Mouse (Mus musculus): ENCODE measurements around the gene Mtpn. TPM values are rescaled to one million over a fixed set of nuclear protein-coding genes. Genes with fewer than 3 reads are reported as not detected.

Mtpn gene
- total RNA-seq (2017) = 188 to 223 TPM (median 212 TPM) in 3 replicates

- peak; percentile 95 for ATAC-seq (replicated peaks; ENCODE audit: insufficient number of reproducible peaks, low FRiP score, low TSS enrichment, poor library complexity, severe bottlenecking)
Observed at GRCm38 (mm10) chr6:35539304-35540009, at the start of gene Mtpn. TSS of gene Mtpn (minus strand) at chr6:35539888.

DNA sequence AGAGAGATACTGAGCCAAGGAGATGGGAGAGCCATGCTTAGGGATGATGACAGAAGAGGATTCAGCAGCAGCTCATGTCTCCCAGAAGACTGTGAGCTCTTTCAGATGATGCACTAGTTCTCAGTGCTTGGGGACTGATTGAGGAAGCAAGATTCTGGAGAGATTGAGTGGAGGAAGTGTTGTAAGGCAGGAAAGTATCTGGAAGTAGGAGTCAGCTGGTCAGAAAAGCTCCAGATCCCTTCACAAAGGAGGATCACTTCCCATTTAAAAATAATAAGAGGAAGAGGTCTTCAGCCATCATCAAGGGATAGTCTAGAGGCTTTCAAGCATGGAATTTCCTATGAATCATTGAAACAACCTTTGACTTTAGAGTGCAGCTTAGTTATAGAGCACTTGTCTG is 29.0 kb upstream of the Mtpn start:
- ATAC-seq (replicated peaks; ENCODE audit: insufficient number of reproducible peaks, low FRiP score, low TSS enrichment, poor library complexity, severe bottlenecking) = no peak

GRCm38 (mm10) chr6:35567755-35568154 is 28.1 kb upstream of the Mtpn start:
- no peak for ATAC-seq (replicated peaks; ENCODE audit: insufficient number of reproducible peaks, low FRiP score, low TSS enrichment, poor library complexity, severe bottlenecking)

DNA sequence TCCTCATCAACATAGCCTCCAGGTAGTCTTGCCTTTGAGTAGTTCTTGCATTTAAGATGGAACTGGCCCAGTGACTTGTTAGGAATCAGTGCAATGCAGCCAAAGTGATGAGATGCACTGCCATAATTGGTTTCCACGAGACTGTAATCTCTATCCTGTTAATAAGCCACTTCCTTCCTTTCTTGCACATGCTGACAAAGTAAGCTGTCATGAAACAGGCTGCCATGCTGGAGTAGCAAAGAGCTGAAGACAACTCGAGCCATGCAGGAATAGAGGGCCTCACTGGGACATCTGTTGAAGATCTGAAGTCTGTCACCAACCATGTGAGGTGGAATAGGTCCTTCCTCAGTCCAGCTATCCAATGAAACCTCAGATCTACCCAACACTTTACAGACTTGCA is 20.3 kb upstream of the Mtpn start:
- ATAC-seq (replicated peaks; ENCODE audit: insufficient number of reproducible peaks, low FRiP score, low TSS enrichment, poor library complexity, severe bottlenecking) = no peak

- peak; percentile 53 for ATAC-seq (replicated peaks; ENCODE audit: insufficient number of reproducible peaks, low FRiP score, low TSS enrichment, poor library complexity, severe bottlenecking)
Observed at GRCm38 (mm10) chr6:35544352-35544751, 4.7 kb upstream of the Mtpn start.

DNA sequence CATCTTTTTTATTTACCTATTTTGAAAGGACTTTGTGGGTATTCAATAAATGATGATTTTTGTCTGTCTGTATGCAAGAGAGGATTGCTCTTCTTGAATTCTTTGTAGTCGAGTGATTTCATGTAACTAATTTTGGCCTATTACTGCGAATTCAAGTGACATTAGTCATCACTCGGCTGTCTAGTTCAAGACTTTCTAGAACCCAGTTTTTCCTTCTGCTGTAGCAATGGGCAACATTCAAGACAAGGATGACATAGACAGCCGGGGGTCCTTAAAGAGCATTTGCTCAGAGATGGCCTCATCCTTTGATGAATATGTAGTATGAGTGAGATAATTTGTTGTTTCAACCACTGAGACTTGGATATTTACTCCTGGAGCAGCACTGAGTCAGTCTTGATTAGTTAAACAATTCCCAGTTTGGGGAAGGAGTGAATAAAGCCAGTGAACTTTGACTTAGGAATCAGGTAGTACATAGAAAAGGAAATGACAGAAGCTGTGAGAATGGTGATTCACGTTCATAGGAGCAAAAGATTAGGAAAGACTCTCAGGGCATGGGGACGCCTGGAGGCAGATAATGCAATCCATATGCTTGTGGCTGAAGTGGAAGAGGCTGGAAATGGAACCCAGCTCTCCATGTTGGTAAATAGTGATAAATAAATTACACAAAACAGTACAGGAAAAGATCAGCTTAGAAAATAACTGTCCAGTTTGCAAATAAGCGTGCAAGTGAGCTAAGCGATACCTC is 3.1 kb upstream of the Mtpn start:
- ATAC-seq (replicated peaks; ENCODE audit: insufficient number of reproducible peaks, low FRiP score, low TSS enrichment, poor library complexity, severe bottlenecking) = no peak

GRCm38 (mm10) chr6:35540377-35540776 is 689 bp upstream of the Mtpn start:
- ATAC-seq (replicated peaks; ENCODE audit: insufficient number of reproducible peaks, low FRiP score, low TSS enrichment, poor library complexity, severe bottlenecking) = no peak

- no peak for ATAC-seq (replicated peaks; ENCODE audit: insufficient number of reproducible peaks, low FRiP score, low TSS enrichment, poor library complexity, severe bottlenecking)
Observed at GRCm38 (mm10) chr6:35538757-35539303, 858 bp downstream of the Mtpn start.

DNA sequence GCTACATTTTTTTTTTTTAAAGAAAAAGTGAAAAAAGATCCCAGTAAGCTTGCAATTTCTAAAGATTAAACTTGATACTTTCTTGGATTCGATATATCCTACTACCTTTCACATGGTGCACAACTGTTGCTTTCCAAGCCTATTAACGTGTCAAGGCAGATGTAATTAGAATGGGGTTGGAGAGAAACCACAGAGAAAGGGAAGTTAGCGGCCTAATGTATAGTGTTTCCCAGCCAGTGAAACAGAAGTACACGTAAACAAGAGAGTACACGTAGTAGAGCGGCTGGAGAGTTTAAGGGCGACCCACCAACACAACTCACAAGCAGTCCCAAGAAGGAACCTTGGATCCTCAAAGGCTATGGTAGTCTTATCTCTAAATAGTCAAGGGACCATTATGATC is 3.7 kb downstream of the Mtpn start:
- ATAC-seq (replicated peaks; ENCODE audit: insufficient number of reproducible peaks, low FRiP score, low TSS enrichment, poor library complexity, severe bottlenecking) = peak; percentile 44; the same call in 1 of the 2 replicates

DNA sequence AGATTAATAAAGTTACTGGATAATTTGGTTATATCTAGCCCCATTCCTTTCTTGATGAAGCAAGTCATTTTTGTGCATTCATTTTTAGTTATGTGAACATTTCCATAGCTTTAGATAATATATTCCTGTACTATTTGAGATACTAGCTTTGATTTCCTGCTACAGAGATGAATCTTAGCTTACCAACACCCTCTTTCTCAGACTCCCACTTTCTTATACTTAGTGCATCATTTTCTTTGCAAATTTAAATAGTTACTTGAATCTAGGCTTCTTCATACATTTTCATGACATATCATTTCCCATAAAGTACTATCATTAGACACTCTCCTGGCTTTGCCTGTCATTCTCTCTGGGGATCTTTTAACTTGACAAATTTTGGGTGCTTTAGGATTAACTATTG is 26.3 kb downstream of the Mtpn start:
- no peak for ATAC-seq (replicated peaks; ENCODE audit: insufficient number of reproducible peaks, low FRiP score, low TSS enrichment, poor library complexity, severe bottlenecking)

DNA sequence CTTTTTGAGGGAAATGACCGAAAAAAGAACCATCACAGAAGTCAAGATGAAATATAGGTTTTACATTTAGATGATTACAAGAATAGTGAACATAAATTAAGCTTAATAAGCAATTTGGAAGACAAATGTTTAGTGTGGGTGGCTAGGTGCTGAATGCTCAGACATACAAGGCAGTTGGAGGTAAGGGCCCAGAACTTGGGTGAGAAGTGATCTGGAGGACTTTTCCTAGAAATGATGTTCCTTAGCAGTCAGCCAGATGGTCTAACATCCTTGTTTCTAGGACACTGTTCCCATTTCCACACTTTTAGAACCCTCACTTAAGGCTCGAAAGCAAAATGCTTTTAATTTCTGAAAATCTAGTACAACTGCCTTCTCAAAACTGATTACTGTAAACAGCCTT is 34.9 kb downstream of the Mtpn start:
- no peak for ATAC-seq (replicated peaks; ENCODE audit: insufficient number of reproducible peaks, low FRiP score, low TSS enrichment, poor library complexity, severe bottlenecking)

DNA sequence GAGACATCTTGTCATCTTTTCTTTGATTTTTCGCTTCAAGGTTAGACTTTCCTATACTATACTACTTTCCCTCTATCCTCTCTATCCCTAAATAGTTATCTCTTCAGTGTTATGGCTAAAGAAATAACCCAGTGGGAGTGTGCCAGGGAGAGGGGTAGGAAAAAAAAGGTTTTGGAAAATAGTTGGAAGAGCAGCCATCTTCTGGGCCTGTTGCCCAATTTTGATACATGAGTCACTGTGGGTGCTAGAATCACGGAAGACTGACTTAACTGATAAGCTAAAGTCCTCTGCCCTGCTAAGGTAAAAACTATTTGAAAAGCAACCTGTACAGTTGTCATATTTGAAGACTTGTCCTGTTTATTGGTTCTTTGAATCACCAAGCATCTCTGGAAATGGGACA is 36.8 kb downstream of the Mtpn start:
- no peak for ATAC-seq (replicated peaks; ENCODE audit: insufficient number of reproducible peaks, low FRiP score, low TSS enrichment, poor library complexity, severe bottlenecking)

- no peak; the same call in 1 of the 2 replicates for ATAC-seq (replicated peaks; ENCODE audit: insufficient number of reproducible peaks, low FRiP score, low TSS enrichment, poor library complexity, severe bottlenecking)
Observed at GRCm38 (mm10) chr6:35499978-35500667, 39.6 kb downstream of the Mtpn start.

DNA sequence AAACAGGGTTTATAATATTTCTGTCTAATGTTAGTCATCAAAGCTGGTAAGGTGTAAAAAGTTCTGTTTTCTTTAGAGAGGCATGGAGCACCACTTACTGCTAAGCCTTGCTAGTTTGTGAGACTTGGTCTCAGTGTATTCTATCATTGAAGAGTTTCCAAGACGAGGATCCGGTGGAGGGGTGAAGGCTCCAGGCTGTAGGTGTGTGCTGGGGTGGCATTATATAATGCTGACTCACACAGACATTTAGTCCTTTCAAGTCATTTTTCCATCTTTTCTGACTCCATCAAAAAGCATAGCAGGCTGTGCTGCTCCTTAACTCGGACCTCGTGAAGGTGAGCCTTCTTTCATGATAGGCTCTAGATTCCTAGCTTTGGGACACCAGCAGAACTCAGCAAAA is 42.3 kb downstream of the Mtpn start:
- ATAC-seq (replicated peaks; ENCODE audit: insufficient number of reproducible peaks, low FRiP score, low TSS enrichment, poor library complexity, severe bottlenecking) = no peak

- no peak for ATAC-seq (replicated peaks; ENCODE audit: insufficient number of reproducible peaks, low FRiP score, low TSS enrichment, poor library complexity, severe bottlenecking)
Observed at GRCm38 (mm10) chr6:35493851-35494250, 45.8 kb downstream of the Mtpn start.

GRCm38 (mm10) chr6:35479651-35480335 is 59.9 kb downstream of the Mtpn start:
- no peak for ATAC-seq (replicated peaks; ENCODE audit: insufficient number of reproducible peaks, low FRiP score, low TSS enrichment, poor library complexity, severe bottlenecking)

DNA sequence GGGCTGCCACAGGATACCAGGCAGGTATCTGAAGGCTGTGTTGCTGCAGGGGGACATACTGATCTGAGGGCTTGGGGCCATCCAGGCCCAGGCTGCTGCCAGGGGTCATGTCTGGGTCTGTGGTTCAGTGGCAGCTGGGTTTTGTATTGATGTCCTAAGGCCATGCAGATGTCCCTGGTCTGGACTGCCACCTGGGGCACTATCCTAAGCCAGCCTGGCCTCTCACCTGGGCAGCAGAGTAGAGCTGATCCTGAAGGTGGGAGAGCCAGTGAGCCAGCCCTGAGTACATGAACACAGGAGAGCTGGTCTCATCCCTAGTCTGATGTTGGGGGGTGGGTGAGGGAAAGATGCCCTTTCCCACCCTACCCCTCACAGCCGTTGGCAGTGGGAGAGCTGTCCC is 62.9 kb downstream of the Mtpn start:
- ATAC-seq (replicated peaks; ENCODE audit: insufficient number of reproducible peaks, low FRiP score, low TSS enrichment, poor library complexity, severe bottlenecking) = no peak

DNA sequence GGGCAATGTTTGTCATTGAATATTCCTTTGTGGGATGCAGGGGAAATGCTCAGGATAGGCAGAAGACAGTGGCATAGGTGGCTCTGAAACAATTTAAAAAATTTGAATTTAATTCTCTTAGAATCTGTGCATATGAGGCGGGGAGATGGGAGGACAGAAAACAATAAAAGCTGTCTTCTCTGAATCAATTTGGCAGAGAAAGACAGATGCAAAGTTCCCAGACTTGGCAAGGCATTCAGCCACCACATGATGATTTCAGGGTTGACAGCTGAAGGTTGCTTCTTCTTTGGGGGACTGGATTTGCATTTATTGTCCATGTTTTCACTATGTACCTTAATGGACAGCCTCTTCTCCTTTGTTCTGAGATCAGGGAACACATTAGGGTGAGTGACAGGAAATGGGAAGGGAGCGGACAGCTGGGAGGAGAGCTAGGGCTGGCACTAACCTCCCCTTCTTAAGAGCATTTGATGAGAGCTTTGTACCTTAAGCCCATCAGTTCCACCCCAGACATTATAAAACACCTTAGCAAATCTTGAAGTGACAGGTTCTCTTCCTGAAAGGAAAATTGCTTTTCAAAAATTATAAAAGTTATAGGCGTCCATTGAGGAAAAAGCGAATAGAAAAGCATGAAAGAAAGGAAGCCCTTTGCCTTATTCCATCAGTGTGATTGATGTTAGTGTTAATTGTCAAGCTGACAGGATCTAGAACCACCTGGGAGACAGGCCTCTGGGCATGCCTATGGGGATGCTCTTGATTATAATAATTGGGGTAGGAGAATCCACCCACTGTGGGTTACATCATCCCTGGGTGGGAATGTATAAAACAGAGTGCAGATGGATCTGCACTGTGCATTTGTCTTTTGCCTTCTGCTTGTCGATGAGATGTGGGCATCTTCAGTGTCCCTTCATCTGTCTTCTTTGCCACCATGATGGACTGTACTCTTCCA is 76.0 kb downstream of the Mtpn start:
- ATAC-seq (replicated peaks; ENCODE audit: insufficient number of reproducible peaks, low FRiP score, low TSS enrichment, poor library complexity, severe bottlenecking) = no peak

Data from monocyte, adult 5-6 weeks (primary cell).